Mouse (Mus musculus) megakaryocyte-erythroid progenitor cell, adult 5-6 weeks (primary cell): Measurements from ENCODE around the gene Stat5b. TPM values are rescaled to one million over a fixed set of nuclear protein-coding genes. Genes with fewer than 3 reads are reported as not detected.

Experiments
- ATAC-seq: replicated peaks from 2 replicates; pipeline ENCODE4 v1.8.0; 2016; ENCODE audit warnings: mild to moderate bottlenecking, inconsistent platforms; ENCODE audit not compliant: severe bottlenecking, poor library complexity, low FRiP score, low TSS enrichment
- total RNA-seq, 2 experiments: library from RNA; stranded (forward) in 1 of 2; stranded (reverse) in 1 of 2; fragments of 200-1000, 215-1000 nt in 1 of 2; fragments of >200 nt in 1 of 2; fragmentation: Nextera tagmentation in 1 of 2; gene quantifications; 2 replicates each; pipeline ENCODE4 v1.2.3; 2014 to 2017

The Stat5b gene
- total RNA-seq, 2 experiments from 2014 or later = 37.0 to 53.5 TPM

DNA sequence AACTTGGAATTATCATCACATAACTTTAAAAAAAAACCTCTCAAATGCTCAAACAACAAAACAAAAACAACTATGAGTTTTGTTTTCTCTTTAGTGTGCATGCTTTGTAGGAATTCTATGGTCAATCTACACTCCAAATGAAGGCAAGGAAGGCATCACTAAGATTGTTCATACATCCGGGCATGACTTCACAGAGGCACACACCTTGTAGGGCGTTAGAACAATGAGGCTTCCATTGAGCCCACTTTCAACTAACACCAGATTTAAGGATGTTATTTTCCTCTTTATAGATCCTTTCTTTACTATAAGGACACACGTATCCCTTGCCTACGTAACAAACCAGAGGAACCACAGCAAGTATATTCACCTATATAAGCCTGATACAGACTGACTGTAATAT is 3.0 kb downstream of the Stat5b start:
- ATAC-seq = no peak

DNA sequence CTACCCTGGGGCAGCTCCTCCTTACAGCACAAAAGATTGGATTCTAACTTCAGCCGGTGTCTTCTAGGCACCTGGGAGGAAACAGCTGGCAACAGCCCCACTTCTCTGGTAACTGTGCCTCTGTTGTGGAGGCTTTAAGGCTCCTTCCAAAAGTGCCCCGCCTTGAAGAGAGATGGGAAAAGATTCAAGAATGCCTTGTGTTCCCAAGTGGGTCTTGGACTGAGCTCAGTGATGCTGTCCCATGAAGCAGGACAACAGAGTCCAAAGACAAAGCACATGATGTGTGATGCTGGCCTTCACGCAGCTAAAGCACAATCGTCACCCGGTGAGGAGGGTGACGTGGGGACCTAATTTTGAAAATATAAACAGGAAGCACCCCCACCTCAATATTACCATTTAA is 4.7 kb downstream of the Stat5b start:
- no peak for ATAC-seq

DNA sequence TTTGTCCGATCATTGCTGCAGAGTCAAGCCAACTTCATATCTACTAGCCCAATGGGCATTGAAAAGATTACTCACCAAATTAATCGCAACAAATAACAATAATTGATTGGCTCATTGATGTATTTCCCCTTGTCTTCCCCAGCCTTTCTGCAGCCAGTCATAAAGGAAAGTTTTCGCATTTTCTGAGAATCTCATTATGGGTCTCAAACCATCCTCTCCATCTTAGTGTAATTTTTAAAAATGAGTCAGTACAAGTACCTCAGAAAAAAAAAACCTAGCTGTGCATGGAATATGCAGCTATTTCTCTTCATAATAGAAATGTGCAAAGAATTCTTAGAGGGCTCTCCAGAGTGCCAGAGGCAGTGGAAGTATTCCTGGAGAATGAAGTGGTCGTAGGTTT is 6.4 kb downstream of the Stat5b start:
- ATAC-seq = no peak

DNA sequence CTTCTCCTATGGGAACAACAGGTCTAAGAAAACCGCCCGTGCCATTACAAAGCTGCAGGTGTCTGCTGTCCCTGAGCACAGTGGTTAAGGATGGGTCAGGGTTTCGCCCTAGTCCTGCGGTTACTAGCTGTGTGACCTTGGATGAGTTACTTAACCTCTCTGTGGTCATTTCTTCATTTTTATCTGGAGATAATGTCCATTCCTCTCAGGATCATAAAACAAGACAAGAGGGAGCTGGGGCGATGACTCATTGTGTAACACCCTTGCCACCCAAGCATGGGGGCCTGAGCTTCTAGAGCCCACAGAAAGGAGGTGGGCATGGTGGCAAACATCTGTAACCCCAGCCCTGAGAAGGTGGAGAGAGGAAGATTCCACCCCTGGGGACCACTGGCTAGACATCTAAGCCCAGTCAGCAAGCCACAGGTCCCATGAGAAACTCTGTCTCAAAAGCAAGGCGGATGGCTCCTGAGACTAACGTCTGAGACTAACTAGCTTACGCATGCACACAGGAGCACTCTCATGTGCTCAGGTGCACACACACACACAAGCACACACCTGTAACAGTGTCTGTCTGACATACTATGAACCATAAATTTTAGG is 7.4 kb downstream of the Stat5b start:
- ATAC-seq = no peak

DNA sequence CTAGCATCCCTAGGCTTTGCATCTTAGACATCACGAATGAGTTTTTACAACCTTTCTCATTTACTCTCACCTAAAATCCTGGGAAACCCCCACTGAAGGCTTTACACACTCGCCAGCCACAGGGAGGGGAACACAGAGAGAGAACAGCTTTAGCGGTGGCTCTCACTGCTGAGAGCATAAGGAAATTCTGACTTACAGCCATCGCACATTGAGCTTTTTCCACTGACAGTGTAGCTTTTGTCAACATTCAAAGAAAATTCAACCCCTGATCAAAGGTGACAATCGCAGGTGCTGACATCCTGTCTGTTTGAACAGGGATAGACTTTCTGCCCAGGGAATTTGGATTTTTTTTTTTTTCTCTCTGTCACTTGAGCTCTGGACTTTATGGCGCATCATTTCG is 8.5 kb downstream of the Stat5b start:
- ATAC-seq = no peak

DNA sequence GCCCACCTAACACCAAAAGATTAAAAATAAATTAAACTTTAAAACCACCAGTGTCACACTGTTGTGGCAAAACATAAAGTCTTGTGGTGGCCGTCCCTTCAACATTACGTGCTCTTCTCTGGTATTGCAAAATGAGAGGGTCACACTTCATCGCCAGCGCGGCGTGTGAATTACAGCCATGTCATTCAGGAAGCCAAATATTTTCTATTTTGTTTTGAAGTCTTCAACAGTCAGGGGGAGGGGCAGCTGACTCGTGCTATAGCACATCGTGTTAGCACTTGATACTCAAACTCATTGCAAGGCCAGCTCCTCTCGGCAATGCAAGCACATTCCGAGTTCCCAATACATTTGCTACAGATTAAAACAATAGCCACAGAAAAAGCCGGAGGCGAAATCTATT is 9.7 kb downstream of the Stat5b start:
- ATAC-seq = peak; percentile 62

DNA sequence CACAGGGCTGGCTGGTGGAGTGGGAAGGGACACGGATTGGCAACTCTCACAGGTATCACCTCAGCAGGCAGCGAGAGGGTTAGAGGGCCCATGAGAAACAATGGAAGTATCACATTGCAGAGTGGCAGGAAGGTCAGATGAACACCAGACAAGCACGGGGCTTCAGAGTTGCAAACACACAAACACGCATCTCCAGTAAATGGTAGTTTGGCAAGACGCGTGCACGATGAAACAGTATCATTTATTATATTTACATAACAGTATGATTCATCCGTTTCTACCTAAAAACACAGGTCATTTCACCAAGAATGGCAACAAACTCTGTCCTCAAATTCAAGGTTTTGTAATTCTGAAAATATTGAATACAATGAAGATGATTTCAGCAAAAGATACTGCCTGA is 11.0 kb downstream of the Stat5b start:
- ATAC-seq = no peak

DNA sequence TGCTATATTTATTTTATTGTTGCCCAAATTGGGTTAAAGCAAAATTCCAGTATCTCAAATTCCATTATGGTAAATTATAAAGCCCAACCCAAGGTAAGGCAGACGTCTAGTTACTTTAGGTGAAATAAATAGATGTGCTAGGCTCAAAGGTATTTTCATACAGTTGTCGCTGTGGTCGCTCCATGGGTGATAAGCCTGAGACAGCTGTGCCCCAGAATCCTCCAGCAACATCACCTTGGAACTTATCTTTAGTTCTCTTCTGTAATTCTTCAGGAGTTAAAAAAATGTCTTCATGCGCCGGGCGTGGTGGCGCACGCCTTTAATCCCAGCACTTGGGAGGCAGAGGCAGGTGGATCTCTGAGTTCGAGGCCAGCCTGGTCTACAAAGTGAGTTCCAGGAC is 11.6 kb downstream of the Stat5b start:
- ATAC-seq = peak; percentile 72

DNA sequence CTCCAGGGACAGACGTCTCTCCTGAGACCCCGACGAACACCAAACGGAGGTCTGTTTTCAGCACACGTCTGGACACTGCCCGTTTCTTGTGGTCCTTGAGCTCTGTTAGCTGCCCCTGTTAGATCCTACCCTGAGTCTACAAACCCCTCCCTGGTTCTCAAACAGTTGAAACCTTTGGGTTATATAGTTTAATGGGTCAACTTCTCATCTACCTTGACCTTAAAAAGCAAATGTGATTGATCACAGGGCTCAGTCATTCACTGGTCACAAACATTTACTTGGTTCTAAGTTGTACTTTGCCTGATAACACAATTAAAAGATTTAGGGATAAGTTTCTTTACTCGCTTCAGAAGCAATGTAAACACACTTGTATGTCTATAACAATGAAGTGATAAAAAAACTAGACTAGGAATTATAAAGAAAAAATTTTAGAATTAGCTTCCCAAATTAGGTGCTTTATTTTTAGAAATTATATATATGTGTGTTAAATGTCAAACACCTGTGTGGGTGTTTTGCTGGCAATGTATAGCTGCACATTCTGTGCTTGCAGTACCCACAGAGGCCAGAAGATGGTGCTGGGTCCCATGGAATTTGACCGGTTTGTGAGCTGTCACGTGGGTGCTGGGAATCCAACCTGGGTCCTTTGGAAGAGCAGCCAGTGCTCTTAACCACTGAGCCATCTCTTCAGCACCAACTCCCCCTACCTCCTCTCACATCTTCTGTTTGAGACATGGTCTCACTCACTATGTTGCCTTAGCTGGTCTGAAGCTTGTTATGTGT is 13.4 kb downstream of the Stat5b start:
- no peak for ATAC-seq

DNA sequence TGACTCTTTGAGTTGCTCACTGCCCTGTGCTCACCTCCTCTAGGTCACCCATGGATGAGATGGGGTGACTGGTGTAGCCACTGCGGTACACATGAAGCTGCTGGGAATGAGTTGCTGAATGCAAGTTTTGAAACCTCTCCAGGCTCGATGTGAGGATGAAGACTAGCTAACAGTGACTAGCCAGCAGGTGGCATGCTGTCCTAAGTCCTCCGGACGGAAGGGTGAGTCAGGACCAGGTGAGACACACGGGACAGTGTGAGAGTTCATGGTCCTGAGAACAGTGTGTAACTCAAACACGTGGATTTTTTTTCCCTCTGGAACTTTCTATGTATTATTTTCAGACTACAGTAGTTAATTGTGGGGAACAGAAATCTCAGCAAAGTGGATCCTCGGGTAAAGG is 17.1 kb downstream of the Stat5b start:
- ATAC-seq = no peak; the same call in 1 of the 2 replicates

DNA sequence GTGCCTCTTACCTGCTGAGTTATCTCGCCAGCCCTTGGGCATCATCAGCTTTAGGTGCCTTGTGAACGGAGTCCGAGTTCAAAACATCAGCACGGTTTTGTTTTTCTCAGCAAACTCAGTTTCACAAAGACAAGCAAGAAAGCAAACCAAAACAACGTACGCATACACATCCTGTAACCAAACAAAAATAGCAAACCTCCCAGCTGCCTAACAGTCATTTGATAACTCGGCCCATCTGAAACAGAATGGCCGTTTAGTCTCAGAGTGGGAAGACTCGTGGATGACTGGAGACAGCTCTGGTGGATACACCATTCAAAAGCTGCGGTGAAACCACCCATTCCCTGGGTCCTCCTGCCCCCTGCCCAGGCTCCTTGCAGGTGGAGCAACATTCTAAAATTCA is 19.1 kb downstream of the Stat5b start:
- no peak for ATAC-seq

DNA sequence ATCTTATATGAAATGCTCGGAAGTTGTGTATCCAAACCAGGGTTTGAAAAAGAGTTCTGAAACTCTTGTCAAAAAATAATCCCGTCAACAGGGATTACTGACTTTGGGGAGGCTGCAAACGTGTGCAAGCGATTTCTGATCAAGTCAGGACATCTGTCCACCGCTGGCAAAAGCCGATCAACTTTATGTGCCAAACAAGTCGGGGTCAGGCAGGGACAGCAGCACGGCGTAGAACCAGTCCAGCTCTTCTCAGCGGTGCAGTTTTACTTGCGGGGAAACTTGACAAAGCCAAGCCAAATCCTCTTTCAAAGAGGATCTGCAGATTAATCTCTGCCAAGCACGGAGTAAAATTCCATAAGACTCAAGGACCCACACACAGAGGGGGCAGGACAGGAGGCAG is 20.8 kb downstream of the Stat5b start:
- no peak for ATAC-seq

DNA sequence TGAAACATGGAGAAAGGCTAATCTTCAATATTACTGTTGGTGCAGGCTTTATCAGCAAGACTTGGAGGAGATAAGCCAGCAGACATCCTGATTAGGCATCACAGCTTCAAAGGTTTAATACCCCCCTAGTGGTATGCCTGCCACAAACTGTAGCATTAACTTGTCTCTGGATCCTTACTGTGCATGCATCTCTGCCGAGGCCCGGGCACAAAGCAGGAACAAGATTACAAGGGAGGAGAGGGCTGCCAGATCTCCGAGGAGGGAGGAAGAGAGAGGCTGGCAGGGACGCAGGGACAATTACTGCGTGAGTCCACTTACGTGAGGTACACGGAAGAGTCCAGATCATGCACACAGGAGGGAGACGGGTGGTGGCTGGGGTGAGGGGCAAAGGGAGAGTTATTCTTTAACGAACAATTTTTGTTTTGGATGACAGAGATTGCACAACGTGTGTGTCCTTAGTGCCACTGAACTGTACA is 21.8 kb downstream of the Stat5b start:
- peak; percentile 20; the same call in 1 of the 2 replicates for ATAC-seq

DNA sequence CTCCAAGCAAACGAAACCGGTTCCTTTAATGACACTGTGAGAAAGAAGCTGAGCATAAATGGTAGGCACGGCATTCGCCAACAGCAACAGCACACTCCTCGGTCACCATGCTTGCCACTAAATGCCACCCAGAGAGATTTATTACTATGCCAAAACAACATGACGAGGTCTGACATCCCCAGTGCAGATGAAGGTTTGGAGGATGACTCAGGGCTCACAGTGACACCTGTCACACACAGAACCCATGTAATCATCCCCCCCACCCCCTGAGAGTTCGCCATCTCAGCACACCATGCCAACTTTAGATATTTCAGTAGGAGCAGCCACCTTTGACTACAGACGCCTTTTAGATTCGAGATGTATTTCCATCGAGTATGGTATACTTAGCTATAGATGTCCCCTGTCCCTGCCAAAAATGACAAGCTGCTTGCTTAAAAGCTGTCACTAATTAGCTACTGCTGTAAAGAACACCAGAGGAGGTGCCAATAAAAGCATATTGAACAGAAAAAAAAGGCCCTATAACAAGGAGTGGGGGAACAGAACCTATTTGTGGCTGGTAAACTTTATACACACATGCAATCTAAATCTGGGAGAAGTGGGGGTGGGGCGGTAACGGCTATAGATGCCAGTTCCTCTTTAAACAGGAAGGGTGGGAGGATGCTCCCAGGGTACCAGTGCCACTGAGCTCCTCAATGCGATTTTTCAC is 24.2 kb downstream of the Stat5b start:
- ATAC-seq = no peak

DNA sequence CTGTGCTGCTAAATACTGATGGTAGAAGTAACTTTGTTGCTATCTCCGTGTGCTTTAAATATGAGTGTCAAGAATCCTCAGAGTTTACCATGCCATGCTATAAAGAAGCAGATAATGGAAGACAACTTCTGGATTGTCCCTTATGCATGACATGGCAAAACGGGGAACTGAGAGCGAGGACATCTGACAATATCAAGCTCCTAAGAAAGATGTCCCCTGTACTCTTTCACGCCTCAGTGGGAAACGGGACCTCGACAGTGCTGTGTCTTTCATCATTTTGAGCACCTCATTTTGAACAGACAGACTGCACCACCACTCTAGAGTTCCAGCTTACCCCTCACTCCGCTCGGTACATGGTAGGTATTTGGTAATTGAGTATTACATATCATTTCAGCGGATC is 25.1 kb downstream of the Stat5b start:
- no peak for ATAC-seq

DNA sequence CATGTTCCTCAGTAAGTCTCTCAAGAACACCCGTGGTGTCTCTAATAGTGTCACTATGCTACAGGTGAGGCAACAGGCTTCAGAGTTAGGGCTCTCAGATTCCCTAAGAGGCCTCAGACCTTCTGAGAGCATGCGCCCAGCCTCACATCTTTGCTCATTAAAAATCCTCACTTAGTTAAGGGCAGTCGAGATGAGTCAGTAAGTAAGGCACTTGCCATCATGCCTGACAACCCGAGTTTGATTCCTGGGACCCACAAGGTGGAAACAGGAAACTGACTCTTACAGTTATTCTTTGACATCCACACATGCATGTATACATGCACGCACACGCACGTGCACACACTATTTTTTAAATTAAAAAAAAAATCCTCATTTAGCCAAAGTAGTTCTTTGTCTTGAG is 26.0 kb downstream of the Stat5b start:
- no peak for ATAC-seq

DNA sequence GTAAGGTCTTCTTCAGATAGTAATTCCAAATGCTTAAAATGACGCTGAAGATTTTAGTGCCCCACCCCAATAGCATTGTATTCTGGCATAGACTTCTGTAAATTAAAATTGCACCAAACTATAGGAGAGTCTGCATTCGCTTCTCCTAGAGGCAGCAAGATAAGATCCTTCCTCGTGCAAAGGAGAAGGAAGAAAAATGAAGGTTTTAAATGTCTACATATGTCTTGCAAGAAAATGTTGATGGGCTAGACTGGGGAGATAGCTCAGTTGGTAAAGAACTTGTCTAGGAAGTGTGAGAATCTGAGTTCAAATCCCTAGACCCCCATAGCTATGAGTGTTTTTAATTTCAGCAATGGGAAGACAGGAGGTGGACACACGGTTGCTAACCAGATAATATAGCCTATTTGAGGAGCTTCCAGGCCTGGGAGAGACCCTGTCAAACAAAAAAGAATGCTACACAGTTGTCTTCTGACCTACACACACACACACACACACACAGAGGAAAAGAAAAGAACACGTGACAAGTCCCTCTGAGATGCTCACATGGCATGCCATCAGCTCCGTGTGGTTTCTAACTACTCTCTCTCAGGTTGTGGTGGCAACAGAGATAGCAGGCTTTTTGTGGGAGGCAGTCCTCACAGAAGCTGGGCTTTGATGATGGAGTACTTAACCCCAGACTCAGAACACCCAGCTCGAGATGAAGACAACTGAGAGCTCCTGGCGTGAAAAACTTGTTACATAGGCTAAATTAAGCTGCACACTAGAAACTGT is 26.8 kb downstream of the Stat5b start:
- ATAC-seq = peak; percentile 75

DNA sequence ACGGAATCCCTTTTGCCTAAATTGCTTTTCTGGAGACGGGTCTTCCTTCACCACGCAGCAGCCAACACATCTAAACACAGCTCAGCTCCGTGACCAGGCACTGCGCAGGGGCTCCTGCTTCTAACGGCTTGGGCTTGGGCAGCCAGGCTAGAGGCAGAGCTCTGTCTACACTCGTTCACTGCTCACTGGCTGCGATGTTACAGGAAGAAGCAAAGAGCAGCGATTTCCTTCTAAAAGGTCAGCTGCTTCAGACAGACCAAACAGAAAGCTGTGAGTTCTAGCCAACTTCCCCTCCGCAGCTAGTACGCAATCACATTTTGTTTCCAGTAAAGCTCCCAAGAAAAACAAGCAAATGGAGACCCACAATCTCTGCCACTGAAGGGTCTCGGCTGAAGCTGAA is 28.2 kb downstream of the Stat5b start:
- no peak for ATAC-seq

DNA sequence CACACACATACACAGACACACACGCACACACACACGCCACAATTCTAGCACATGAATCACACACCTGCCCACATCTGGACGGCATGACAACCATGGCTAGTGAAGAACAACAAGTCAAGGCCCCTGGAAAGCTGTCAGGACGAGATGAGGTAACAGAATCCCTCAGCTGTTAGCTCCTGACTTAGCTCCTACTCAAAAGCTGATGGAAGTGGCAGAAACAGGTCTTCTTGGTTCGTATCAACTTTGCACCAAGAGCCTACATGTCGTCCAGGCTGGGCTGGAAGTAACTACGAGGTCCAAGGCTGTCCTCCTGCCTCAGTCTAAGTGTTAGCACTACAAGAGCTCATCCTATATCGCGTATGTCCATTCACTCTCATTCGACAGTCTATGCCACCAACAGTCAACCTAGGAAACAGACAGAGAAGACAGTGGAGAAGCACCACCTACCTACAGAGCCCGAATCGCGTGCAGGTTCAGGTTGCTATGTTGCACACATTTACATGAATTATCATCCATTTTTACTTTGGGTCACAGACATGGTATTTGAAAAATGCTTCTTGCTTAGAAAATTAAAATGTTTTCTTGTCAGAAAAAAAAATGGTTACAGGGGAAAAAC is 28.8 kb downstream of the Stat5b start:
- ATAC-seq = no peak

DNA sequence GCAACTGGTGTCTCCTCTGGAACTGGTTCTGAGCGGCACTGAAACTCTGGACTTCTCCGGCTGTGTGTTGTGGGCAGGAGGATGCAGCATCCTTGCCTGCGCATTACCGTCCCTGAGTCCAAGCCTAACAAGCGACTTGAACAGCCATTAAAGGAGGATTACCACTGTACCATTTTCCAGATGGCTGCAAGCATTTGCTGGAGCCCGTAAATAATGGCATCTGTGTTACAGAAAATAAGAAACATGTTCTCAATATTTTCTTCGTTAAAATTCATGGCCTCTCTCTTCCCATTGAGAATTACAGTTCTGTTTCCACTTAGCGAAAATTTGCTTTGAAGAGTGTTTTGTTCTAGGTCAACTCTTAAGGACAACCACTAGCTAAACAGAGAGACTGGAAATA is 30.5 kb downstream of the Stat5b start:
- ATAC-seq = no peak
